Mouse (Mus musculus) myocyte (in vitro differentiated cells): ENCODE data around the gene Fut1.

Experiments
- CEBPB ChIP-seq: IDR thresholded peaks from 2 replicates; pipeline ENCODE4 v1.6.1; 2011; ENCODE audit warnings: mild to moderate bottlenecking, moderate library complexity; ENCODE audit not compliant: poor library complexity, insufficient read depth, severe bottlenecking
- E2F4 ChIP-seq: IDR thresholded peaks from one replicate; pipeline ENCODE4 v1.6.1; 2011; ENCODE audit warnings: mild to moderate bottlenecking, control low read depth, moderate library complexity; ENCODE audit not compliant: insufficient read depth
- MAX ChIP-seq: IDR thresholded peaks from one replicate; pipeline ENCODE4 v1.6.1; 2011; ENCODE audit warnings: low read depth, mild to moderate bottlenecking, control low read depth
- MYOD1 ChIP-seq, 3 experiments: IDR thresholded peaks; one replicate each; pipeline ENCODE4 v1.6.1; 2011; ENCODE audit warnings: control low read depth in 2 of 3, low read depth in 2 of 3, mild to moderate bottlenecking in 2 of 3, moderate library complexity in 1 of 3; ENCODE audit not compliant: insufficient read length in 2 of 3, control insufficient read depth in 1 of 3
- MYOG ChIP-seq, 3 experiments: IDR thresholded peaks; one replicate each; pipeline ENCODE4 v1.6.1; 2011; ENCODE audit warnings: control low read depth in 2 of 3, low read depth in 2 of 3, mild to moderate bottlenecking in 2 of 3; ENCODE audit not compliant: insufficient read length in 2 of 3, control insufficient read depth in 1 of 3, insufficient read depth in 1 of 3
- POLR2A ChIP-seq: IDR thresholded peaks from one replicate; pipeline ENCODE4 v1.6.1; 2011; ENCODE audit warnings: low read depth, mild to moderate bottlenecking, control low read depth, moderate library complexity; ENCODE audit not compliant: insufficient read length
- POLR2AphosphoS2 ChIP-seq: IDR thresholded peaks from one replicate; pipeline ENCODE4 v1.6.1; 2011; ENCODE audit warnings: low read depth, control low read depth; ENCODE audit not compliant: insufficient read length
- REST ChIP-seq: IDR thresholded peaks from one replicate; pipeline ENCODE4 v1.6.1; 2011; ENCODE audit warnings: mild to moderate bottlenecking, control low read depth, moderate library complexity; ENCODE audit not compliant: insufficient read depth, insufficient read length
- TCF12 ChIP-seq: IDR thresholded peaks from one replicate; pipeline ENCODE4 v1.6.1; 2011; ENCODE audit warnings: mild to moderate bottlenecking, control low read depth; ENCODE audit not compliant: poor library complexity, insufficient read depth, severe bottlenecking
- TCF3 ChIP-seq: IDR thresholded peaks from one replicate; pipeline ENCODE4 v1.6.1; 2011; ENCODE audit warnings: low read depth, control low read depth; ENCODE audit not compliant: insufficient read length
- USF1 ChIP-seq: IDR thresholded peaks from one replicate; pipeline ENCODE4 v1.6.1; 2011; ENCODE audit warnings: low read depth, mild to moderate bottlenecking, control low read depth, moderate library complexity

DNA sequence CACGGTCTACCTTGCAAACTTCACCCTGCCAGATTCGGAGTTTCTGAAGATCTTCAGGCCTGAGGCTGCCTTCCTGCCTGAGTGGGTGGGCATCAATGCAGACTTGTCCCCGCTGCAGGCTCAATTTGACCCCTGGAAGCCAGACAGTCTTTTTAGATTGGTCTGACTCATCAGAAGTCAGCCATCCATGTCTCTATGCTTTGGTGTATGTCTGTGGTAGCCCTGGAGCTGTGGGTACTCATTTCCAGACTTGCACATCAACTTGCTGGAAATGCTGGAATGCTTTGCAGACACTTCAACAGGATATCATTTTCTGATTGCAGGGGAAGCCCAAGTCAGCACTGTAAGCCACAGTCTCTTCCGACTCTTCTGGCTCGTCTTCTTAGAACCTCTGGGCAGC, 2.5 kb downstream of the Fut1 start:
- TF ChIP-seq POLR2A, result no peak
- no peak for TF ChIP-seq E2F4
- TF ChIP-seq TCF3, result no peak
- TF ChIP-seq MAX, result no peak
- TF ChIP-seq USF1, result no peak
- TF ChIP-seq CEBPB, result no peak
- no peak for TF ChIP-seq MYOD1 (IDR thresholded peaks at IDR 0.05; ENCODE audit: control insufficient read depth in 1 of 3, insufficient read length in 2 of 3, low read depth in 2 of 3)
- no peak for TF ChIP-seq TCF12
- TF ChIP-seq POLR2AphosphoS2, result no peak
- TF ChIP-seq MYOG (IDR thresholded peaks at IDR 0.05; ENCODE audit: control insufficient read depth in 1 of 3, insufficient read depth in 1 of 3, insufficient read length in 2 of 3, low read depth in 2 of 3), result no peak
- TF ChIP-seq REST, result no peak
